Mouse (Mus musculus) cerebellum, adult 9-11 months (tissue): ENCODE data around the gene Prkaca.

ENCODE experiments used
- DNase-seq: peaks from one replicate; pipeline ENCODE4 v3.0.0; 2022

Gene Prkaca

DNA sequence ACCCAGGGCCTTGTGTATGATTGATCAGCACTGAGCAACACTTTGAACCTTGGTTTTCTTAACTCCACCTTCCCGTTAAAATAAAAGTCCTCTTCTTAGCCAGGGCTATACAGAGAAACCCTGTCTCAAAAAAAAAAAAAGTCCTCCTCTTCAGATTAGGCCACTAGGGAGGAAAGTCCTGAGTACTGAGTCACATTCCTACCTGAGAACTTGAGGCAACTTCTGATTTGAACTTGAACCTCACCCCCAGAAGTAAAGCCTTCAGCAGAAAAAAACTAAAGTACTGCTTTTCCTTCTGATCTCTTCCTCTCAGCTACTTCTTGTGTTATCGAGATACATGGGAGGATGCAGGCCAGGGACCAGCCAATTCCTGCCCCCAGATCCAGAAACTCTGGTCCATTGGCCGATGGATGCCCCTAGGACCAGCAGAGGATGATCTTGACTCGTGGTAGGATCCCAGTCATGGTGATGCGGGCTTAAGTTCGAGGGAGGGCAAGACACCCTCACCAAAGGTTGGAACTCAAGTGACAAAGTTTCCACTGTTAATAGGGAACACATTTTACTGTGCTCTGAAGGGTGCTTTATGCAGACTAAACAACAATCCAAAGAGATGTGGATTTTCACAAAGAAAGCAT, 30.9 kb downstream of the Prkaca start:
- peak; percentile 34 for DNase-seq

DNA sequence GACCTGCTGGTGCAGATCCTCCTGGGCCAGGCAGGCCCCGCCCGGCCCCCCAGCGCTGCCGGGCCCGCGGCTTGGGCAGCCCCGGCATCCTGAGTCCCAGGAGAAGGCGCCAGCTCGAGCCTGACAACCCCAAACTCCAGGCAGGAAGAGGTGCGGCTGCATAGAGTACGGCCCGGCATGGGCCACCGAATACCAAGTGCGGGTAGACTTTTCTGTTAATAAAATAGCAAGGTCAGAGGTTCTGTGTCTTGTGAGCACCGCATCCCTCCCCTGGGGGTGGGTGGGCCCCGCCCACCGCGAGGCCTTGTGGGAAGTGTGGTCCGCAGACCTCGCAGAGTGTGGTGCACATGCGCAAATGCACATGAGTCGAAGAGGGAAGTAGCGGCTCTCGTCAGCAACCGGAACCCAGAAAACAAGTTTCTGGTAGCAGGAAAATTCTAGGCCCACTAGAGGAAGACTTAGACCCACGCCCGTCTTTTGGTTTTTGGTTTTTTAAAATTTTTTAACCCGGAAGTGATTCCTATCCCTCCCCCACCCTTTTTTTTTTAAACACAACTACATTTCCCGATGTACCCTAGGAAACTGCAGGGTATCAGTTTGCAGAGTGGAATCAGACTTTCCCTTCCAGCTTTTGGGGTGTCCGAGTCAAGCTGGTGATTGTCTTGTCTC, 31.9 kb downstream of the Prkaca start:
- DNase-seq, result peak; percentile 95

GRCm38 (mm10) chr8:84005502-84005901, 32.7 kb downstream of the Prkaca start:
- peak; percentile 48 for DNase-seq

DNA sequence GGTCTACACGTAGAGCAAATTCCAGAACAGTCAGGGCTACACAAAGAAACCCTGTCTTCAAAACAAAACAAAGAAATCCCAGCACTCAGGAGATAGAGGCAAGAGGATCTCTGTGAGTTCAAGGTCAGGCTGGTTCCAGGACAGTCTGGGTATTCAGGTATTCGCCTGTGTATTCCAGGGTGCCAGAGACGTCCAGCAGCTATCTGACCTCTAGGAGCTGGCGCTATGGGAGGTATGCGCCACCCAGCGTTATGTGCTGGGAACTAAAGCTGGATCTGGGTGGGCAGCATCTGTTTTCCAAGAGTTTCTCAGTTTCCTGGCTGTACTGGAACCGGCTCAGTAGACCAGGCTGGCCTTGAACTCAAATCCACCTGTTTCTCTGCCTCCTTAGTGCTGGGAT, 35.6 kb downstream of the Prkaca start:
- no peak for DNase-seq

GRCm38 (mm10) chr8:84009876-84010275, 37.1 kb downstream of the Prkaca start:
- DNase-seq, result peak; percentile 78

DNA sequence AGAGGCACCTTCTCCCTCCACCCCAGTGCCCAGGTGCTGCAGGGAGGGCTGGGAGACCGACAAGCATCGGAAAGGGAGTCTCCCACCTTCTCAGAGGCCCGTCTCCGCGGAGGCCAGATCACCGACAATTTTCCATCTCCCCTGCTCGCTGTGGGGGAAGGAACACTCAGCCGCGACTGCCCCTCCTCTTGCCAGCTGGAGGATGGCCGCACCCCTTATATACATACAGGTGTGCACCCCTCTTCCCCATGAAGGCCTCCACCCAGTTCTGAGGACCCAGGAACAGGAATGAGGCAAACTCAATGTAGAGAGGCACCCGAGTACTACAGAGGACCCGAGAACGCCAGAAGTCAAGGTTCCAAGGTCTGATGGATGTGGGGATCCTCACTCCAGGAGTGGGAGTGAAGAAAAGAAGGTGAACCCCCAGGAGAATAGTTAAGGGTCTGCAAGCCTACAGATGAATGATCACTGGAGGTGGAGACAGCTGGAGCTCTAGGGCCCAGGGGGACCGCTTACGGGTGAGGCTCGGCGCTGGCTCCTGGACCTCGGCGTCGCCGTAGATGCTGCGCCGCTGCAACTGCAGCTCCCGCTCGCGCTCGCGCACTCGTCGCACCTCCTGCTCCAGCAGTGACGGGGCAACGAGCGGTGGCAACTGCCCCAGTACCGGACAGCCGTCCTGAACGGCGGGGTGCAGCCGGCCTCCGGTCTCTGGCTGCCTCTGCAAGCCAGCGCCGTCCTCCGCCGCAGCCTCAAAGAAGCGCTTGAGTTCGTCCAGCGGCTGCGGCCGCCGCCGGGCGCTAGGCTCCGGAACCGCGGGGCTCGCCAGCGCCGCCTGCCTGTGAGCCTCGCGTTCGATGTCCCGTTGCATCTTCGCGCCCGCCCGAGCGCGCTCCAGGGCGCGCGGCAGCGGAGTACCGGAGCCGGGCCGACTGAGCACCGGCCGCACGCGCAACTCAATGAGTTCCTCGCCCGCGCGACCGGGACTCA, 38.1 kb downstream of the Prkaca start:
- peak; percentile 59 for DNase-seq

DNA sequence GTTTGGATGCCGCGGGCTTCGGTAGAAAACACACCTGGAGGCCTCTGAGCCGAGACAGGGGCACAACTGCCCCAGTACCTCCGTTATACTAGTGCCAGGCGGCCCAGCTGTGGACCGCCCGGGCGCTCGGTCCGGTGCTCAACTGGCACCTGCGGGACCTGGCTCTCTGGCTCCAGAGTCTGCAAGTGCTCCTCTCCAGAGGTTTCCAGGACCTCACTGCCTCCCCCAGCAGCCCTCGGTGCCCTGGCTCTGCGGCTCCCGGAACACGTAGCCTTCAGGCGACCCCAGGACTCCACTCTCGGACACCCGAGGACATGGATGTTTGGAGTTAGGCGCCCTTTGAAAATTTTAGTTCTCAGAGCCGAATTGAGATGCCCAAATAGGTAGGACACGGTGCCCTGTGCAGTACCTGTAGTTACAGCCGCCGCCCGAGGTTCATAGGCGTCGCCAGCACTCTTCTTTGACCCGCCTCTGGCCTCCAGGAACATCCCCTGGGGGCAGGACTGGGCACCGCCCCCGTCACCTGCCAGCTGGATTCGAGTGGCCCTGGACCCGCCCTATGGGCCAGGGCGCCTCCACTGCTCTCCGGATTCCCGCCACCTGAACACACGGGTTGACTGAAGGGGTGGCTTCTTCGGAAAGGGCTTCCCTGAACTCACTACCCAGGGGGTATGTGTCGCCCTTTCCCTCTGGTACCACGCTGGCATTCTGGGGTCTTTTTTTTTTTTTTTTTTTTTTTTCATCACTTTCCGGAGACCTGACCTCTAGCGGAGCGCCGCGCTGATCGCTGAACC, 39.1 kb downstream of the Prkaca start, which contains the start of gene 2210011C24Rik:
TSS of gene 2210011C24Rik (minus strand) at position 467 of the 794 bp plus-strand sequence.
- DNase-seq, result peak; percentile 34

GRCm38 (mm10) chr8:84012499-84013165, 39.8 kb downstream of the Prkaca start:
- DNase-seq, result peak; percentile 26

DNA sequence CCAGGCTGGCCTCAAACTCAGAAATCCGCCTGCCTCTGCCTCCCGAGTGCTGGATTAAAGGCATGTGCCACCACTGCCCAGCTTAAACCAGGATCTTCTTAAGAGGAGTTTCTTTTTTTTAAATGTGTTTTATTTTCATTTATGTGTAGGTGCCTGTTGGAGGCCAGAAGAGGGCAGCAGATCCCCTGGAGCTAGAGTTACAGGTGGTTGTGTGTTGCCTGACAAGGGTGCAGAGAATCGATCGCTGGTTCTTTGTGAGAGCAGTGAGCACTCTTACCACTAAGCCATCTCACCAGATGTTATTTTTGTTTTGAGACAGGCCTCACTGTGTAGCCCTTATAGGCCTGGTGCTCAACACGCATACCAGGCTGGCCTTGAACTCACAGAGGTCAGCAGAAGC, 43.0 kb downstream of the Prkaca start:
- no peak for DNase-seq

GRCm38 (mm10) chr8:84019738-84020137, 46.9 kb downstream of the Prkaca start:
- no peak for DNase-seq

- DNase-seq, result no peak
Measured at GRCm38 (mm10) chr8:84021096-84021495, 48.3 kb downstream of the Prkaca start, which contains the start of gene Palm3. Gene Palm3, plus strand, starts transcription at chr8:84021471.

DNA sequence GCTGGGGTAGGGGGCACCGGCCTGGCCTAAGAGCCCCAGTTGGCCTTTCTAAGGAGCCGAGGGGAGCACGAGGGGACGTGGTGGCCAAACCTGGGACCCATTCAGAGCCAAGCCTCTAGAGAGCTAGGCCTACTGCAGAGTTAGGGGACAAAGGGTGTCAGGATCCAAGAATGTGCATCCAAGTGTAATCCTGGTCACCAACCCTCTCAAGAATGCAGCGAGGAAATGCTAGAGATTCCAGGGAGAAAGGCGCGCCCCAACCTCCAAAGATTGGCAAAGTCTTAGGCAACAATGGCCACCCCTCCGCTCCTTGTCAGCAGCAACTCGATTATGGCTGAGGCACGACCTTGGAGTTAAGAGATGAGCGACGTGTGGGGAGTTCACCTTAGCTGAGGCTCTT, 48.8 kb downstream of the Prkaca start:
- no peak for DNase-seq

DNA sequence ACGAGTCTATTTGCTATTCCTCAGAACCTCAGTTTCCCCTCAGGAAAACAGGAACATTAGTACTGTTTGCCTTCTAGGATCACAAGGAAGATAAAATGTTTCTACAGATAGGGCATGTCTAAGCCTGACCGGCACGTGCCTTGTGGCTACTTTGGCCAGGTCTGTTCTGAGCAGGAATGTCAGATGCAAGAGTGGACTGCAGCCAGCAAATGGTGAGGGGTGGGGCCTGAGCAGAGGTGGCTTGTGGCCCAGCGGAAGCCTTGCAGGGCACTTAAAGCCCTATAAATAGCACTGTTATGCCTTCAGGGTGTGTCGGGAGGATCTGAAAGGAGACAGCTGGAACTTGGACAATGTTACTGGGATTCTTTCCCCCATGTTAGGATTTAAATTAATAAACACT, 50.3 kb downstream of the Prkaca start:
- DNase-seq, result no peak

- DNase-seq, result no peak
Measured at GRCm38 (mm10) chr8:84023631-84024030, 50.8 kb downstream of the Prkaca start.

GRCm38 (mm10) chr8:84024171-84024570, 51.4 kb downstream of the Prkaca start:
- DNase-seq, result no peak

GRCm38 (mm10) chr8:84025863-84026262, 53.1 kb downstream of the Prkaca start:
- no peak for DNase-seq

GRCm38 (mm10) chr8:84027449-84027848, 54.7 kb downstream of the Prkaca start:
- DNase-seq, result no peak

DNA sequence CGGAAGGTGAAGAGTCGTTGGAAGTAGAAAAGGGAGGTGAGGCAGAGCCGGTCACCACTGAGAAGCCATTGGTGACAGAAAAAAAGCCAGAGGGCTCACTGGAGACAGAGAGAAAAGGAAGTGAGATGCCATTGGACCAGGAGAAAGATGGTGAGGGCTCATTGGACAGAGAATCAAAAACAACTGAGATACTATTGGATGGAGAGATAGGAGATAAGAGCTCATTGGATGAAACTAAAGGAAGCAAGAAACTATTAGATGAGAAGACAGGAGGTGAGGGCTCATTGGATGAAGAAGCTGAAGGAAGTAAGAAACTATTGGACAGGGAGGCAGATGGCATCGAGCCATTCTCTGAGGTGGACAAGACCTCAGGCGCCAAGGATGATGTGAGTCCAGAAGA, 56.5 kb downstream of the Prkaca start:
- DNase-seq, result no peak

DNA sequence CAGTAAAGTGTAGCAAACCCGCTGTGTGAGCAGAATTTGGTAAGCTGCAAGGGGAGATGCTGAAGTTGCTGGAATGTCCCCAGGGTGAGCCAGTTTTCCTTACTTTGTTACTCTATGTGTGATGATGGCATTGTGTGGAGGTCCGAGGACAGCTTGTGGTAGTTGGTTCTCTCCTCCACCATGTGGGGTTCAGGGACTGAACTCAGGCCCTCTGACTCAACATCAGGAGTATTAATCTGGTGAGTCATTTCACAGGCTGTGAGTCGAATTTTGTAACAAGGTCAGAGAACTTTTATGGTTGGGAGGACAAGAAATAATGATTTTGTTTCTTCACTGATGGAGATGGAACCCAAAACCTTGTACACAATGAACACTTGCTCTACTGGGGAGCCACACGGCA, 60.0 kb downstream of the Prkaca start:
- DNase-seq, result no peak

- DNase-seq, result no peak
Measured at GRCm38 (mm10) chr8:84038015-84038414, 65.2 kb downstream of the Prkaca start.

DNA sequence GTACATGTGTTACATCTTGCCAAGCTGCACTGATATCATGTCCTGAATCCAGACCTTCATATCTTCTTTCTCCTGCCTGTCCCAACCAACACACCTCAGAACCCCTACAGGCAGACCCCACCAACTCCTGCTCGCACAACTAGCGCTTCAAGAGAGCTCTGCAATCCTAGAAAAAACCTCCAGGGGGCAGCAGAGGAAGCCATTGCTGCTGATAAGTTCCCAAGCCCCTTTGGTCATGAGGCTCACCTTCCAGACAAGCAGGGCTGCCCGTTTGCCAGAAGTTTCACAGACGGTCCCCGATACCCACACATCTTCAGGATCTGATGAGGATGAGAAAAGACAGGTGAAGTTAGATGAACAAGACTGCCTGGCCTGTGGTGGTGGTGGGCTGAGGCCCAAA, 66.3 kb downstream of the Prkaca start:
- peak; percentile 64 for DNase-seq
